Mouse (Mus musculus) right cerebral cortex, adult 2 months (tissue): Measurements from ENCODE around the gene Cyren.

Experiments
- DNase-seq, 2 experiments: peaks; one replicate each; pipeline ENCODE4 v3.0.0; 2021 to 2022; ENCODE audit warnings: low spot score in 2 of 2

The Cyren gene

DNA sequence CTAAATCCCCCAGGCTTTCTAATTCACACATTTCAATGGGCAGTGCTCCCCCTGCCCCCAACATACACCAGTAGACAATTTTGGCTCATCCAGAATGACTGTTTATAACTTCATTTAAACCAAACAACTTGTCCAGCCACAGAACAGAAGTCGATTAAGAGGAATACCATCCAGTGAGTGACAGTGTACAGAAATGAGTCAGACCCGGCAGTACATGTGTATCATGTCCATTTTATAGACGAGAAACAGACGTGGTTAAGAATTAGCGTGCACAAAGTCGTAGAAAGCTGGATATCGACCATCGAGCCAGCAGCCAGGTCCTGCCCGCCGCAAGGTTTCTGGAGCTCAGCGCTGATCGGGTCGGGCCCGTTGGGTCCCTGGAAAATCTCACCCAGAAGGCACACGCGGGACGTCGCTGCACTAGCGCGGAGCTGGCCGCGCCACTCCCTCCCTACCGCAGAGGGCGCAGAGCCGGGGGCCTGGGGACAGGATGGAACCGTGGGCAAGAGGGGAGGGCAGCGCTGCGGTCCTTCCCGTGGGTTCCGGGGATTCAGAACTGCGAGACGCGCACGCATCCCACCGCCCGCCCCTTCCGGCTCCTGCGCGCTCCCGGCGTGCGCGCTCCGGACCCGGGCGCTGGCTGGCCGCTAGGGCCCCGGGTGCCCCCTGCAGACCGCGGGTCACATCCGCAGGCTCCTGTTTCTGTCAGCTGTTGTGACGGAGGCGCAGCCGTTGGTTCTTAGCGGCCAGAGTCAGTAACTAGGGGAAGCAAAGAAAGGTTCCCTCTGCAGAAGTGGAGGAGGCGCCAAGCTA lies at the start of gene Cyren:
Gene Cyren, minus strand, starts transcription at position 552 of the 813 bp plus-strand sequence.
- peak; percentile 82 to 87 for DNase-seq

- DNase-seq = no peak
Measured at GRCm38 (mm10) chr6:34927594-34927993, 49.7 kb upstream of the Cyren start.

GRCm38 (mm10) chr6:34927156-34927555 lies 49.3 kb upstream of the Cyren start:
- peak; percentile 79 to 80 for DNase-seq

- DNase-seq = no peak
Measured at GRCm38 (mm10) chr6:34921941-34922340, 44.1 kb upstream of the Cyren start.

DNA sequence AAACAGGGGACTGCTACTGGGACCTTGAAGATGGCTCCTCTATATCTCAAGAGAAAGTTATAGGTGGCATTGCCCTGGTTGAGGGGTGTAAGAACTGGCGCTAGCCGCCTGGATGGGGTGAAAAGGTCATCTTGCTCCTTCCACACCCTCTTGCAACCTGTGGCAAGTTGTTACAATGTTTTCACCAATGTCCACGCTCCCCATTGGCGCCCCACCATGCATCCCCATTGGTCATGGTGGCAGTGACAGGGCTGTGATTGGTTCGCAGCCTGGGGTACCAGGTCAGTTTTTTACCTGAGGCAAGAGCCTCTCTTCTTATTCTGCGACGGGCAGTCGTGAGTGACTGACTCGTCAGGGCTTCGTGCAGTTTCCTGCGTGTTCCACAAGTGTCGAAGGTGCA lies 42.8 kb upstream of the Cyren start:
- DNase-seq = no peak

GRCm38 (mm10) chr6:34919956-34920355 lies 42.1 kb upstream of the Cyren start, which contains the start of gene Stra8:
Stra8 (plus strand) TSS chr6:34920163.
- no peak for DNase-seq

DNA sequence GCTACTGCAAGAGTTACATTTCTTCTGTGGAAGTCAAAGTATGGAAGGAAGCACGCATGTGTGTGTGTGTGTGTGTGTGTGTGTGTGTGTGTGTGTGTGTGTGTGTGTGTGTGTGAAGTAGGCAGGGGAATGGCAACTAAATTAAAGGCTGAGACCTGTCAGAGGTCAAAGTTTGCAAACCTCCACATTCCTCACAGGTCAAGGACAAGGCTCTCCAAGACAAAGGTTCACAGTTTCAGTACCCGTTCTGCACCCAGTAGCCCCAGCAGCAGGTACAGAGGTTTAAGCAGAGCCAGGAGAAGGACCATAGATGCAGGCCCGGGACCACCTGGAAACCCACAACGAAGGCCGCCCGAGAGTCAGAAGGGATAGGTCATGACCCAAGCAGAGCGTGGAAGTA lies 41.3 kb upstream of the Cyren start:
- no peak for DNase-seq

DNA sequence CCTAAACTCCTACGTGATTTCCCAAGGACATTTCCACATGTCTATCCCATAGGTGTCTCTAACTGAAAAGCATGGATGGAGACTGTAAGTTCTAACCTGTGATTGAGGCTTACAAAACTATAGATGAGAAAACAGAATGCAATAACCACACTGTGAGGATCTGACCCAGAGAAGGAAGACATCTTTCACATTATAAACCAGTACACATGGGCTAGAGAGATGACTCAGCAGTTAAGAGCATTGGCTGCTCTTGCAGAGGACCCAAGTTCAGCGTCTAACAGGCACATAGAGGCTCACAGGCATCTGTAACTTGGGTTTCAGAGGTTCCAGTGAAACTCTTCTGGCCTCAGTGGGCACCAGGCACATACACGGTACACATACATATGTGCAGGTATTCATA lies 36.6 kb upstream of the Cyren start:
- DNase-seq = no peak

DNA sequence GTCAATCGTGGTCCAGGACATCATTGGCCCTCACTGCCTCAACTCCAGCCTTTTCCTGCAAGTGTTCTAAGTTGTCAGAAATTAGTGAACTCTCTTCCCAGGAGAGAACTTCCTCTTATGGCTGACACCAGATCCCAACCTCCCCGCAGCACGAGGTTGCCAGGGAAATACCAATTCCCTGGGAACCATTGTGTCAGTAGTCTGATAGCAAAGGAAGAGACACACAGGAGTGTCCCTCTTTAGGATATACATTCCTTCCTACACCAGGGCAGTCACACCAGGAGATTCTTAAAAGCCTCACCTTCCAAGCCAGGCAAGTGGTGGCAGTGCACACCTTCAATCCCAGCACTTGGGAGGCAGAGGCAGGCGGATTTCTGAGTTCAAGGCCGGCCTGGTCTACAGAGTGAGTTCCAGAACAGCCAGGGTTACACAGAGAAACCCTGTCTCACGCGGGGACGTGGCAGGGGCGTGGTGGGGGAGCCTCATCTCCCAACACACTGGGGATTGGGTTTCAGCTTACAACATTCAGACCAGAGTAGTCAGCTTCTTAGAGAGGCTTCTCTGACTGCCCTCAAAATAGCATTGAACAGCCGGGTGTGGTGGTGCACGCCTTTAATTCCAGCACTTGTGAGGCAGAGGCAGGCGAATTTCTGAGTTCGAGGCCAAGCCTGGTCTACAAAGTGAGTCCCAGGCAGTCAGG lies 35.6 kb upstream of the Cyren start:
- no peak for DNase-seq

DNA sequence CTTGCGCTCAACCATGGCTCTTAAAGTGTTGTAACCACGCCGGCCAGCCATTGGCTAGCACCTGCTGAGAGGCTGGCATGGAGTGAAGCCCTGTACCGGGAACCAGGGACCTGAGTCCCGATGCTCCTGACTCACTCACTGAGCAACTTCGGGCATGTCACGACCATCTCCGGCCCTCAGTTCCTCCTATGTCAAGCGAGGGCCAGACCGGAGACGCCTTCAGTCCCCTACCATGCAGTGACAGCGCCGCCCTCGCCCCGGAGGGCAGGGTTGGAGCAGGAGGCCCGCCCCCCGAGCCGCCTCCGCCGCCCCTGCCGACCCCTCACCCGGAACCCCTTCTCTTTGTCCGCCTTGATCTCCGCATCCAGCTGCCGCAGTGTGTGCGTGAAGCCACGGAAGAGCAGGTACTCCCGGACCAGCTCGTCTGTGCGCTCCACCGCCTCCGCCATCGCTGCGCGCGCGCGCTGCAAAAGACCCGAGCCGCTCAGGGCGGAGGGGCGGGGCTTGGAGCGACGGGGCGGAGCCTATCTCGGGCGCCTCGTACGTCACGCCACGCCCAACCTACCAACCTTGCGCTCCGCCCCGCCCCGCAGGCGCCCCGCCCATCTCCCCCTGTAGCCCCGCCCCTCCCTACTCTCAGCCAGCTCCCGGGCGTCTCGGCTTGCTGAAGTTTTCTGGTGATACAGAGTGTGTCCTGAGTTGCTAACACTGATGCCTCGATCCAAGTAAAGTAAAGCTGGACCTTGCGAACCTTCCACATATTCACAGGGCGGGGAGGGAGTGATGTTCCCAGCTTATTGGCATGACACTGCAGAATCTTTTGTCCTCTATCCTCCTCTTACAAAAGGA lies 32.7 kb upstream of the Cyren start, which contains the start of gene Wdr91:
Gene Wdr91, minus strand, starts transcription at position 506 of the 849 bp plus-strand sequence.
- DNase-seq = peak; percentile 88 to 92

DNA sequence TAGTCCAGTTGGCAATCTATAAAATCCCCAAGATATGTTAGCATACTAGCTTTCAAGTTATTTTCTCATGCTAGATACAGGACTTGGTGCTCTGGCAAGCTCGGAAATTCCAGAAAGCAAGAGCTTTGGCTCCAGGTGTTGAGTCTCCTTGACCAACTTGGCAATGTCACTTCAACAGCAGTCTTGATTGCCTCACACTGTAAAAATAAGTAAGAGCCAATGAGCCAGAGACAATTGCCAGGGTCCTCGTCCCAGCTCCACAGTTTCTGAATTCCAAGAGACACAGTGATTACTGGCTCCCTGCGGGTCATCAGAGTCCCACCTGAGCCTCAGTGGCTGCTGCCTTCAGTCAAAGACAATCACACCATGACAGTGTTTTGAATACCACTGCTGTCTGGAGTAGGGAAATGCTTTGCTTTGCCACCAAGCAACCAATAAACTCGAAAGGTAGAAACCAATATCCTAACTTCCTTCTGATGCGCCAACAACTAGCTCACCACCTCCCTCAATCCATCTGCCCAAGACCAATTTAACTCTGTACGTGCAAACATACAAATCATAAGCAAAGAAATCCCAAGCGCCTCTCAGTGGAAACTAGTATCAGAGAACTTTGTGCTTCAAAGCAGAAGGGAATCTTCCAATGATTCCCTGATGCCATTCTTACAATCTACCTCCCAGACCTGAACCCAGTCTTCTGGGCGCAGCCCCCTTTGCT lies 31.9 kb upstream of the Cyren start:
- no peak for DNase-seq

- DNase-seq = no peak
Measured at GRCm38 (mm10) chr6:34907696-34908260, 29.9 kb upstream of the Cyren start.

DNA sequence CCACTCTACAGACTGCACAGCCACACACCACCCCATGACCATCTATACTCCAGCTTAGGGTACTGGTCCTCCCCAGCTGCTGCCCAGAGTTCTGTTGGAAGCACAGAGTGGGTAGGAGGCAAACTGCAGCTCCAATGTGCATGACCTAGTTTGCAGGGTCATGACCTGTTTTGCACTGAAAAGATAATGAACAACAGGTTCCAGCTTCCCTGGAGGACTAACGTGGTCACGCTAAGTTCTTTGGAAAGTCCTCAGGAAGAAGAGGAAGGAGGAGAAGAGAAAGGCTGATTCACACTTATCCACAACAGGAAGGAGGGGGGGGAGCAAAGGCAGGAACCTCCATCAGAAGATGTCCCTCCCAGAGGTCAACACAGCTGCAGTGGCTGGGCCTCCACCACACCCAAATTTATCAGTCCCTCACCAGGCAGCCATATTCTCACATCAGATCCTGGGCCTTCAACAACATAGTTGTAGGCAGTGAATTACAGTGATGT lies 29.3 kb upstream of the Cyren start:
- no peak for DNase-seq

DNA sequence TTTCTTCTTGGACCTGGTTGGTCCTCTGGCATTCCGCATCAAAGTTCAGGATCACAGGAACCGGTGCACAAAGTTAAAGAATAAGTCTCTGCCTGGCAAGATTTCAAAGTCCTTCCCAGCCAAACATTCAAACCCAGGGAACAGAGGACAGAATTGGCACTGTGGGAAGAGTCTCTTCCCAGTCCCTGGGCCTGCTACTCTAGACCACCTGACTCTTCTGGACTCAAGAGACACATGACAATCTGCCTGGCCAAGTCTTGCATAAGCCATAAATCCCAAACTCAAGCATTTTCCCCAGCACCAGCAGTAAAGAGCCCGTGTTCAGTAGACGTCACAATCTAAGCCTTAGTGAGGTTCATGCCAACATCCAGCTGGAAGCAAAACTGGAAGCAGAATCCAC lies 28.8 kb upstream of the Cyren start:
- DNase-seq = no peak

DNA sequence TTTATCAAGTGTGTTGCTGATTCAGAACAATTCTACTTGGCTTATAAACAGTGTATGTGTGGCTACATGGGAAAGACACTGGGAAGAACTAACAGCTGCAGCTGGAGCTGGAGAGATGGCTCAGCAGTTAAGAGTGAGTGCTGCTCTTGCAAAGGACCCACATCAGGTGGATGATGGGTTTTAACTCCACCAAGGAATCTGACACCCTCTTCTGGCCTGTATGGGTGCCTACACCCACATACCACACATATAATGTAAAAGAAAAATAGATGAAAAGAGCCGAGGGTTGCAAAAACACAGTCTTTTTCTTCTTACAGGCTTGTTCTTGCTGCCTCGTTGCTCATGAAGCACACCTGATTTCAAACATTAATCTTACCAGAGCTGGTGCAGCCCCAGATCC lies 28.3 kb upstream of the Cyren start:
- DNase-seq = no peak

- DNase-seq = no peak
Measured at GRCm38 (mm10) chr6:34904361-34904760, 26.5 kb upstream of the Cyren start.

DNA sequence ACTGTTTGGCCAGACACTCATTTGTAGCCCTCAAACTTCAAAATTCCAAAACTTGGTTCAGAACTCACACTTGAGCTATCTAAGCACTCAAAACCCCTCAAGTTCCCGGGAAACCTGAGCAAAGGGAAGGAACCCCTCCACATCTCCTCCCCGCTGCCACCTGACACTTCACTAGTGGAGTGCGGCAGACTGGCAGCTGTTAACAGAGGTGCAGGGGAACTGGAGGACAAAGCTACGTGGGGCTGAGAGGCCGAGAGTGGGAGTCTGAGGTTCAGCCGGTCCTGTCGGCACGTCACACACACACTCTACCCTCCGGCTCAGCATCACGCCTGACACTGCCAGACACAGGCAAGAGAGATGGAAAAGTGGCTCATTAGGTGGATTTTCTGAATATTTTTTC lies 26.0 kb upstream of the Cyren start:
- DNase-seq = no peak

- DNase-seq = no peak
Measured at GRCm38 (mm10) chr6:34903441-34903840, 25.6 kb upstream of the Cyren start.

- no peak for DNase-seq
Measured at GRCm38 (mm10) chr6:34902578-34902977, 24.7 kb upstream of the Cyren start.

DNA sequence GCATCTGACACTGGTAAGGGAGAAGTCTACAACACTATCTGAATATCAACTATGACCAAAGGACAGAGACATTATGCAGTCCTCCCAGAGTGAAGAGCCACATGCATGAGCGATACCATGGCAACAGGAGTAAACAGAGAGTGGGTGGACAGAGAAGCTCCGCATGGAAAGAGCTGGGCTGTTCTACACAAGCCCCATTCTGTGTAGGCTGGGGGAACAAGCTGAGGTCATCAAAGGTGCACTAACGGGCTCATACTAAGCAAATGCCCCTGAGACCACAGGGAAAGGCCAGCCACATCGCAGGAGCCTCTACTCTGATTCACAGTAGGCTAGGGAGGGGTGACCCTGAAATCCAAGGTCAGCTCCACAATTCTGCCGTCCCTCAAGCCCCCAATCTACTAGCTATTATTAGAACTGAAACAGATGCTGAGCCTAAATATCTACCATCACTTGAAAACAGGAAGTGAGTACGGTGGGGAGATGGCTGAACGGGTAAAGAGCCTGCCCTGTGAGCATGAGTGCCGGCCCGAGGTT lies 24.1 kb upstream of the Cyren start:
- DNase-seq = no peak

DNA sequence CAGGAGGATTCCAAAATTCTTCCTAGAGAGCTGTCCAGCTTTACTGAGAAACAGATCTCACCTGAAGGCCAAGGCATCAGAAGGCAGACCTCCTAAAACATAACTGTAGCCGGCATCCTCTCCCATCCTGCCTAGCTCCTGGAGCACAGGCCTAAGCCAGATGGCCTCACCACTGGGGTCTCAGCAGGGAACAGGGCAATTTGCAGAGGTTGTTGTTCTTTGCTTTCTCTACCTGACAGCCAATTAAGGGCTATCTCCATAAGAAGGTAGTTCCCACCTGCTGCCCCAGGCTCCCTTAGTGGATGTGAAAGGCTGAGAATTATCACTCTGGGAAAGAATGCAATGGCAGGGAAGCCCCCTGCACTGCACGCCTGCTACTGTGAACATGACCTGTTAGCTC lies 23.1 kb upstream of the Cyren start:
- DNase-seq = no peak
